11 mouse cellular contexts compared by ENCODE assay signal in genomic region chr1:131938811-131939210, GRCm38 (mm10). TPM values are rescaled to one million over a fixed set of nuclear protein-coding genes. Genes with fewer than 3 reads are reported as not detected.
DNase-seq lines count a peak whose midpoint lies in the region; ATAC-seq lines count a peak whose summit lies in the region.
"Had no signal": no experiment of that assay in that cellular context is flagged by ENCODE, and none has a peak within 500 bp of the region (broad histone marks: within the 10 kb centered on the region; RNA-seq: fewer than 3 reads in every experiment).

No protein-coding gene starts in this region.

- no peak for ATAC-seq in kidney, embryonic 16.5 days (ENCODE audit: low FRiP score, low TSS enrichment)
- ATAC-seq in inflammation-experienced regulatory T-cells, adult 6 months = no peak

- H3K4me2 ChIP-seq in kidney, embryonic 16.5 days (replicated peaks; ENCODE audit: low read depth, low read length) = no peak overlapping the region
- H3K4me2 ChIP-seq: liver, embryonic 13.5 days had no signal

- H3K27ac ChIP-seq in kidney, embryonic 16.5 days (ENCODE audit: low read length) = no peak overlapping the region
- H3K27ac ChIP-seq: liver, embryonic 13.5 days had no signal

- H3K4me3 ChIP-seq in kidney, embryonic 16.5 days (ENCODE audit: low read length) = no peak overlapping the region
- H3K4me3 ChIP-seq: liver, embryonic 13.5 days had no signal

- peaks cover 12% of the 10 kb centered on the region; the same call in 1 of the 2 replicates for H3K36me3 ChIP-seq in kidney, embryonic 16.5 days (ENCODE audit: insufficient read depth, low read length)

- H3K27me3 ChIP-seq in kidney, embryonic 16.5 days (ENCODE audit: insufficient read depth, low read length) = no peaks in the 10 kb centered on the region
- H3K27me3 ChIP-seq: liver, embryonic 13.5 days had no signal

- 77% methylated on average over 1 of the region's 1 CpGs for WGBS in kidney, embryonic 16.5 days

- intact Hi-C loops in heart, postnatal 10 days (cut with DNase I) = loop anchor here (5.0 kb wide), 1 partner anchor 178 kb away; no protein-coding TSS in a partner anchor

- H3K4me1 ChIP-seq in kidney, embryonic 16.5 days (ENCODE audit: insufficient read depth, low read length) = peaks cover 7% of the 10 kb centered on the region; the same call in 1 of the 2 replicates

- H3K9ac ChIP-seq in kidney, embryonic 16.5 days (replicated peaks; ENCODE audit: low read length) = no peak overlapping the region
- H3K9ac ChIP-seq: liver, embryonic 13.5 days had no signal

- no peaks in the 10 kb centered on the region for H3K9me3 ChIP-seq in kidney, embryonic 16.5 days (ENCODE audit: low read length)
- H3K9me3 ChIP-seq: liver, embryonic 13.5 days had no signal

- peak; percentile 33 for DNase-seq in kidney, postnatal 10 days
- peak; percentile 38 for DNase-seq in heart, adult 8-10 months (ENCODE audit: low spot score)
- peak; percentile 77 for DNase-seq in heart, postnatal 10 days
- peak; percentile 73 for DNase-seq in lung, postnatal 25 days (ENCODE audit: low spot score)
- no peak for DNase-seq in retina, postnatal 1 day
- DNase-seq in retina, embryonic 14.5 days (ENCODE audit: low spot score) = no peak
- DNase-seq: kidney, adult 18-20 months; liver, embryonic 13.5 days had no signal

RNA-seq across cellular contexts. Expression of gene Slc45a3, which starts 24.0 kb away (rescaled TPM):
- polyA plus RNA-seq in kidney, embryonic 16.5 days (2015; fragmentation: Nextera tagmentation; extraction: Ambion mirVana) = 8.6 and 9.7 TPM in 2 replicates
- total RNA-seq in heart, adult 8-10 months (2022) = 1 to 10 TPM; 2.4 to 4.7 (median 3.3) TPM
- total RNA-seq in heart, postnatal 10 days (2021) = 1 to 10 TPM; 3.0 to 5.3 TPM
- polyA plus RNA-seq in inflammation-experienced regulatory T-cells, adult 6 months (2017; shearing (Covaris generic)) = not detected
- total RNA-seq: monocyte, adult 5-6 weeks had no signal

RNA-seq across cellular contexts. Expression of gene Nucks1, which starts 28.5 kb away (rescaled TPM):
- polyA plus RNA-seq in kidney, embryonic 16.5 days (2015; fragmentation: Nextera tagmentation; extraction: Ambion mirVana) = 77.9 and 83.0 TPM in 2 replicates
- 10 to 100 TPM; 55.6 to 68.7 (median 62.6) TPM for total RNA-seq in heart, adult 8-10 months (2022)
- total RNA-seq in heart, postnatal 10 days (2021) = 100 to 1,000 TPM; 105 to 107 TPM
- 10 to 100 TPM; 36.5 to 67.7 (median 43.0) TPM for polyA plus RNA-seq in inflammation-experienced regulatory T-cells, adult 6 months (2017; shearing (Covaris generic))

Comparison
In these comparisons a context has a peak if more than half of its experiments do, and no peak if none do; other contexts are left out.
1. DNase-seq: peak in kidney, postnatal 10 days (single experiment), heart, adult 8-10 months (single experiment), heart, postnatal 10 days (2 of 2) and lung, postnatal 25 days (single experiment); none in retina, postnatal 1 day (single experiment) and retina, embryonic 14.5 days (single experiment).